8 mouse cellular contexts compared by ENCODE assay signal in genomic region chr17:32319950-32320349, GRCm38 (mm10). TPM values are rescaled to one million over a fixed set of nuclear protein-coding genes. Genes with fewer than 3 reads are reported as not detected.
A peak's percentile ranks its signal among the peaks of the same experiment; 100 is the strongest.
DNase-seq lines count a peak whose midpoint lies in the region; ATAC-seq and TF ChIP-seq lines count a peak whose summit lies in the region.

No protein-coding gene starts in this region.

- peak overlapping the region; percentile 80 for H3K27ac ChIP-seq in bone marrow macrophage, adult 2 months (ENCODE audit: insufficient read depth, low read depth, low read length)
- peak overlapping the region; percentile 95 for H3K27ac ChIP-seq in heart, postnatal 0 days (ENCODE audit: low read depth)
- H3K27ac ChIP-seq in midbrain, embryonic 13.5 days = peak overlapping the region; percentile 97

- intact Hi-C loops in left cerebral cortex, postnatal 14 days (cut with DNase I) = no loop called here

- peak overlapping the region; percentile 70 for H3K4me3 ChIP-seq in lung, adult 2 months (replicated peaks; ENCODE audit: extremely low read depth, low read depth, low read length)
- peak overlapping the region; percentile 80 for H3K4me3 ChIP-seq in bone marrow macrophage, adult 2 months (ENCODE audit: insufficient read depth, low read length)
- peak overlapping the region; percentile 78 for H3K4me3 ChIP-seq in heart, postnatal 0 days (ENCODE audit: low read depth, low read length)
- peak overlapping the region; percentile 95 for H3K4me3 ChIP-seq in midbrain, embryonic 13.5 days (replicated peaks)

- no peaks in the 10 kb centered on the region for H3K27me3 ChIP-seq in heart, postnatal 0 days (ENCODE audit: control insufficient read depth, insufficient read depth, low read length)
- no peaks in the 10 kb centered on the region for H3K27me3 ChIP-seq in midbrain, embryonic 13.5 days

- no peak for TF ChIP-seq EP300 in heart, postnatal 0 days (IDR thresholded peaks at IDR 0.05; ENCODE audit: low read depth)

- WGBS in lung, adult 2 months = 0% methylated on average over 7 of the region's 7 CpGs
- WGBS in heart, postnatal 0 days = under 1% methylated on average over 7 of the region's 7 CpGs
- WGBS in midbrain, embryonic 13.5 days = under 1% methylated on average over 7 of the region's 7 CpGs

- no peak for TF ChIP-seq CTCF in lung, adult 2 months (IDR thresholded peaks at IDR 0.05; ENCODE audit: insufficient read depth, low read length)
- TF ChIP-seq CTCF in bone marrow macrophage, adult 2 months (IDR thresholded peaks at IDR 0.05; ENCODE audit: low read depth, low read length) = no peak
- no peak for TF ChIP-seq CTCF in heart, postnatal 0 days (IDR thresholded peaks at IDR 0.05; ENCODE audit: low read depth)

- no peak for DNase-seq in lung, adult 2 months
- DNase-seq in lung, postnatal 10 days = no peak
- no peak for DNase-seq in heart, postnatal 0 days (ENCODE audit: low spot score)
- no peak for DNase-seq in urinary bladder, postnatal 36 days (ENCODE audit: low spot score in 2 of 2)
- DNase-seq in right cerebral cortex, postnatal 25 days = no peak
- no peak for DNase-seq in left cerebral cortex, postnatal 14 days (ENCODE audit: low spot score in 2 of 2)

- ATAC-seq in heart, postnatal 0 days (ENCODE audit: insufficient read depth, low read depth) = no peak
- ATAC-seq in midbrain, embryonic 13.5 days = no peak

- peaks cover 12% of the 10 kb centered on the region for H3K4me1 ChIP-seq in lung, adult 2 months (ENCODE audit: control insufficient read depth, insufficient read depth, low read length)
- peaks cover 8% of the 10 kb centered on the region for H3K4me1 ChIP-seq in bone marrow macrophage, adult 2 months (ENCODE audit: control insufficient read depth, insufficient read depth, low read length)
- peaks cover 20% of the 10 kb centered on the region for H3K4me1 ChIP-seq in heart, postnatal 0 days (ENCODE audit: control insufficient read depth, insufficient read depth)
- H3K4me1 ChIP-seq in midbrain, embryonic 13.5 days (replicated peaks) = peaks cover 32% of the 10 kb centered on the region

- no peak for TF ChIP-seq POLR2A in lung, adult 2 months (IDR thresholded peaks at IDR 0.05; ENCODE audit: borderline replicate concordance, extremely low read depth, low read depth, low read length)
- TF ChIP-seq POLR2A in bone marrow macrophage, adult 2 months (IDR thresholded peaks at IDR 0.05; ENCODE audit: borderline replicate concordance, low read depth, low read length) = no peak

- H3K9me3 ChIP-seq in heart, postnatal 0 days (replicated peaks; ENCODE audit: control insufficient read depth, low read length) = no peaks in the 10 kb centered on the region
- H3K9me3 ChIP-seq in midbrain, embryonic 13.5 days = no peaks in the 10 kb centered on the region

- H3K36me3 ChIP-seq in heart, postnatal 0 days (replicated peaks; ENCODE audit: control insufficient read depth, insufficient read depth, low read length) = peaks cover 45% of the 10 kb centered on the region
- peaks cover 50% of the 10 kb centered on the region for H3K36me3 ChIP-seq in midbrain, embryonic 13.5 days

- H3K9ac ChIP-seq in heart, postnatal 0 days (replicated peaks; ENCODE audit: low read depth, low read length) = peak overlapping the region; percentile 66
- peak overlapping the region; percentile 88 for H3K9ac ChIP-seq in midbrain, embryonic 13.5 days (replicated peaks)

- H3K4me2 ChIP-seq in heart, postnatal 0 days (ENCODE audit: low read depth, low read length) = peak overlapping the region; percentile 92
- peak overlapping the region; percentile 96 for H3K4me2 ChIP-seq in midbrain, embryonic 13.5 days (replicated peaks)

RNA-seq across cellular contexts. Expression of gene Akap8, which starts 1.1 kb away (rescaled TPM):
- 63.3 and 77.5 TPM in 2 replicates for polyA plus RNA-seq in lung, adult 2 months (2012; rRNA removed)
- 77.4 and 90.0 TPM in 2 replicates for polyA plus RNA-seq in bone marrow macrophage, adult 2 months (2012; ENCODE audit: insufficient read depth, insufficient read length, missing spikeins)
- 65.8 and 110 TPM in 2 replicates for total RNA-seq in heart, postnatal 0 days (2014; rRNA removed; ENCODE audit: low replicate concordance)
- polyA plus RNA-seq in heart, postnatal 0 days (2015; fragmentation: Nextera tagmentation; extraction: Ambion mirVana) = 31.0 and 40.2 TPM in 2 replicates
- 116 and 121 TPM in 2 replicates for polyA plus RNA-seq in midbrain, embryonic 13.5 days (2015; fragmentation: Nextera tagmentation; extraction: Ambion mirVana)
- 10 to 100 TPM; 75.3 to 84.7 TPM for total RNA-seq in left cerebral cortex, postnatal 14 days (2021)

RNA-seq across cellular contexts. Expression of gene Akap8l, which starts 30.5 kb away (rescaled TPM):
- polyA plus RNA-seq in lung, adult 2 months (2012; rRNA removed) = 137 and 149 TPM in 2 replicates
- polyA plus RNA-seq in bone marrow macrophage, adult 2 months (2012; ENCODE audit: insufficient read depth, insufficient read length, missing spikeins) = 87.0 and 116 TPM in 2 replicates
- 38.5 and 80.6 TPM in 2 replicates for total RNA-seq in heart, postnatal 0 days (2014; rRNA removed; ENCODE audit: low replicate concordance)
- 66.4 and 70.8 TPM in 2 replicates for polyA plus RNA-seq in heart, postnatal 0 days (2015; fragmentation: Nextera tagmentation; extraction: Ambion mirVana)
- 138 and 168 TPM in 2 replicates for polyA plus RNA-seq in midbrain, embryonic 13.5 days (2015; fragmentation: Nextera tagmentation; extraction: Ambion mirVana)
- total RNA-seq in left cerebral cortex, postnatal 14 days (2021) = 100 to 1,000 TPM; 164 to 175 TPM

RNA-seq across cellular contexts. Expression of gene Brd4, which starts 35.4 kb away (rescaled TPM):
- polyA plus RNA-seq in lung, adult 2 months (2012; rRNA removed) = 32.8 and 35.2 TPM in 2 replicates
- 72.2 and 88.2 TPM in 2 replicates for polyA plus RNA-seq in bone marrow macrophage, adult 2 months (2012; ENCODE audit: insufficient read depth, insufficient read length, missing spikeins)
- total RNA-seq in heart, postnatal 0 days (2014; rRNA removed; ENCODE audit: low replicate concordance) = 13.0 and 15.0 TPM in 2 replicates
- polyA plus RNA-seq in heart, postnatal 0 days (2015; fragmentation: Nextera tagmentation; extraction: Ambion mirVana) = 26.8 and 28.1 TPM in 2 replicates
- polyA plus RNA-seq in midbrain, embryonic 13.5 days (2015; fragmentation: Nextera tagmentation; extraction: Ambion mirVana) = 90.2 and 95.8 TPM in 2 replicates
- total RNA-seq in left cerebral cortex, postnatal 14 days (2021) = 100 to 1,000 TPM; 118 to 129 TPM
